ENCODE assay signal across 32 mouse cellular contexts in the genomic region with DNA sequence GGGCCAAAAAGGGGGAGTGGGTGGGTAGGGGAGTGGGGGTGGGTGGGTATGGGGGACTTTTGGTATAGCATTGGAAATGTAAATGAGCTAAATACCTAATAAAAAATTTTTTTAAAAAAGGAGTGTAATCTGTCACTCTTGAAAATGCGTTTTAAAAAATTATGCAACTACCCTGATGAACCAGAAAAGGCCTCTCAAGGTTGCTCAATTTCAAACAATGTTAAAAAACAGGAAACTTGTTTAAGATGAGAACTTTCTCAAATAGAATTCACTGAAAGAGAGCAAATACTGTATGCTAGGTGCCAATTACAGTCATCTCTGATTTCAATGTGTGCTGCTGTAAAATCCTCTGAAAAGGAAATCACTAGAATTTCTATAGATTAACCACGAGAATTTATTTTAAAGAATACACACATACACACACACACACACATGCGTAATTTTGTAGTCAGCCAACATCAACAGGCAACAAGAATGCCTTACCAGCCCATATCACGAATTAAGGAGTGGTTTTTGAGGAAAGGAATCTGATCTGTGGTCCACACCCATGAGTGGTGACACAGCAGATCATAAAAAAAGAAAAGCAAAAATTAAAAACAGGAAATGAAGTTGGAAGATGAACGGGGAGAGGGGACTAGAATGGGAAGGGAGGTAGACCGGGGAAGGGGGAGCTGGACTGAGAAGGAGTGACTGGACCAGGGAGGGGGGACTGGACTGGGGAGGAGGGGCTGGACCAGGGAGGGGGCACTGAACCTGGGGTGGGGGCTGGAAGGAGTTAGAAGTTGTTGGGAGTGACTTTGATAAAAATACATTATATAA. TPM values are rescaled to one million over a fixed set of nuclear protein-coding genes. Genes with fewer than 3 reads are reported as not detected.
DNase-seq lines count a peak whose midpoint lies in the region; ATAC-seq and TF ChIP-seq lines count a peak whose summit lies in the region.
"Had no signal": no experiment of that assay in that cellular context is flagged by ENCODE, and none has a peak within 500 bp of the region (broad histone marks: within the 10 kb centered on the region; RNA-seq: fewer than 3 reads in every experiment).

No protein-coding gene starts in this region.

- no peaks in the 10 kb centered on the region for H3K9me3 ChIP-seq in heart, embryonic 10.5 days
- H3K9me3 ChIP-seq in MEL (replicated peaks; ENCODE audit: insufficient read depth, low read length): no peaks in the 10 kb centered on the region
- H3K9me3 ChIP-seq: forebrain, embryonic 13.5 days; heart, embryonic 12.5 days; limb, embryonic 12.5 days; liver, embryonic 13.5 days; lung, embryonic 15.5 days; neural tube, embryonic 13.5 days had no signal

- no peak for ATAC-seq in CD4-positive, CD25-positive, alpha-beta regulatory T cell, adult 4 months
- ATAC-seq: forebrain, embryonic 13.5 days; inflammation-experienced regulatory T-cells, adult 6 months; midbrain, embryonic 16.5 days had no signal

- 80% methylated on average over 6 of the region's 6 CpGs for whole genome bisulfite sequencing in heart, embryonic 10.5 days
- 5% methylated on average over 6 of the region's 6 CpGs for WGBS in macrophage (ENCODE audit: missing documents)

- DNase-seq in heart, adult 11 months: peak; percentile 85
- no peak for DNase-seq in heart, embryonic 10.5 days (ENCODE audit: low spot score)
- DNase-seq in 3134 (ENCODE audit: extremely low read depth, insufficient read length, low spot score) (peak; percentile 32), MEL (ENCODE audit: low read depth, low spot score) (peak; percentile 24)
- no peak for DNase-seq in left cerebral cortex, adult 8-10 months (ENCODE audit: low spot score in 2 of 2)
- DNase-seq in neural tube, embryonic 10.5 days (ENCODE audit: extremely low spot score, low spot score): no peak
- DNase-seq: adrenal gland, postnatal 14 days; B cell, adult 2 months; cerebellum, adult 18-20 months; cerebellum, postnatal 10 days; gastrocnemius, postnatal 10 days; heart, adult 18-20 months; heart, postnatal 4 days; kidney, adult 11 months; kidney, postnatal 14 days; layer of hippocampus, adult 9-11 months; liver, embryonic 13.5 days; lung, postnatal 36 days; thymus, adult 2 months; thymus, postnatal 36 days had no signal

- H3K79me2 ChIP-seq in MEL (ENCODE audit: control insufficient read depth, insufficient read depth, low read length, poor library complexity) (no peaks in the 10 kb centered on the region), macrophage (ENCODE audit: inconsistent target) (no peaks in the 10 kb centered on the region)

- H3K4me3 ChIP-seq in heart, embryonic 10.5 days: no peak overlapping the region
- H3K4me3 ChIP-seq in MEL (ENCODE audit: control insufficient read depth in 1 of 2, insufficient read depth in 1 of 2, low read depth in 2 of 2, low read length in 2 of 2): no peak overlapping the region
- H3K4me3 ChIP-seq in macrophage (ENCODE audit: inconsistent target): no peak overlapping the region
- H3K4me3 ChIP-seq: forebrain, embryonic 13.5 days; heart, embryonic 12.5 days; limb, embryonic 12.5 days; liver, embryonic 13.5 days; lung, embryonic 15.5 days; myocyte; neural tube, embryonic 13.5 days had no signal

- no peak overlapping the region for H3K9ac ChIP-seq in MEL (ENCODE audit: control insufficient read depth, low read depth, low read length, poor library complexity, severe bottlenecking)
- H3K9ac ChIP-seq: forebrain, embryonic 13.5 days; heart, embryonic 12.5 days; hindbrain, embryonic 14.5 days; limb, embryonic 12.5 days; liver, embryonic 13.5 days; lung, embryonic 15.5 days; neural tube, embryonic 13.5 days had no signal

- no peak for TF ChIP-seq POLR2A in MEL (IDR thresholded peaks at IDR 0.05; ENCODE audit: control insufficient read depth in 1 of 2, insufficient read depth in 1 of 2, low read depth in 1 of 2, low read length in 2 of 2, poor library complexity in 1 of 2)

- no peaks in the 10 kb centered on the region for H3K27me3 ChIP-seq in heart, embryonic 10.5 days (ENCODE audit: insufficient read depth, poor library complexity, severe bottlenecking)
- H3K27me3 ChIP-seq in MEL (ENCODE audit: control insufficient read depth in 1 of 2, insufficient read depth in 2 of 2, low read length in 2 of 2): peaks cover 0 to 2% of the 10 kb centered on the region in 2 experiments; a peak in 1 of 4 replicates
- H3K27me3 ChIP-seq: CH12.LX; forebrain, embryonic 13.5 days; heart, embryonic 12.5 days; limb, embryonic 12.5 days; liver, embryonic 13.5 days; lung, embryonic 15.5 days; neural tube, embryonic 13.5 days had no signal

- TF ChIP-seq RAD21 in MEL (IDR thresholded peaks at IDR 0.05; ENCODE audit: low read depth, low read length): no peak

- no peaks in the 10 kb centered on the region for H3K4me1 ChIP-seq in heart, embryonic 10.5 days
- H3K4me1 ChIP-seq in MEL (ENCODE audit: control insufficient read depth in 1 of 2, insufficient read depth in 2 of 2, low read length in 2 of 2): no peaks in the 10 kb centered on the region; a peak in 1 of 4 replicates
- H3K4me1 ChIP-seq: forebrain, embryonic 13.5 days; heart, embryonic 12.5 days; lung, embryonic 15.5 days; neural tube, embryonic 13.5 days had no signal

- no peaks in the 10 kb centered on the region for H3K36me3 ChIP-seq in heart, embryonic 10.5 days
- no peaks in the 10 kb centered on the region for H3K36me3 ChIP-seq in MEL (ENCODE audit: control insufficient read depth in 1 of 2, insufficient read depth in 2 of 2, low read length in 2 of 2)
- no peaks in the 10 kb centered on the region for H3K36me3 ChIP-seq in macrophage (ENCODE audit: inconsistent target)
- H3K36me3 ChIP-seq: heart, embryonic 12.5 days; limb, embryonic 12.5 days; liver, embryonic 13.5 days; lung, embryonic 15.5 days; neural tube, embryonic 13.5 days had no signal

- TF ChIP-seq EP300 in MEL (IDR thresholded peaks at IDR 0.05; ENCODE audit: low read depth in 1 of 2, low read length in 2 of 2): no peak

- no peak overlapping the region for H3K27ac ChIP-seq in heart, embryonic 10.5 days
- H3K27ac ChIP-seq in MEL (ENCODE audit: control insufficient read depth, low read depth, low read length): no peak overlapping the region
- H3K27ac ChIP-seq in macrophage: peak overlapping the region; percentile 82
- H3K27ac ChIP-seq: forebrain, embryonic 13.5 days; hindbrain, embryonic 14.5 days; limb, embryonic 12.5 days; liver, embryonic 13.5 days; lung, embryonic 15.5 days; neural tube, embryonic 13.5 days had no signal

- no peak for TF ChIP-seq CTCF in MEL (IDR thresholded peaks at IDR 0.05 in 2 of 3, conservative IDR thresholded peaks at IDR 0.05 in 1 of 3; ENCODE audit: control insufficient read depth in 1 of 3, insufficient read depth in 1 of 3, low read depth in 2 of 3, low read length in 3 of 3, poor library complexity in 1 of 3, severe bottlenecking in 1 of 3)

TF ChIP-seq in MEL, 35 proteins besides CTCF, POLR2A, EP300 and RAD21:
- TF ChIP-seq ZKSCAN1 (IDR thresholded peaks at IDR 0.05; ENCODE audit: low read depth, low read length) (no peak), ZC3H11A (IDR thresholded peaks at IDR 0.05; ENCODE audit: low read depth, low read length) (no peak), MYB (IDR thresholded peaks at IDR 0.05; ENCODE audit: low read depth, low read length) (no peak), UBTF (IDR thresholded peaks at IDR 0.05; ENCODE audit: borderline replicate concordance, insufficient read depth, low read depth, low read length) (no peak), BHLHE40 (IDR thresholded peaks at IDR 0.05; ENCODE audit: borderline replicate concordance, low read depth, low read length) (no peak), POLR2AphosphoS5 (IDR thresholded peaks at IDR 0.05; ENCODE audit: borderline replicate concordance, low read depth, low read length) (no peak), ZMIZ1 (IDR thresholded peaks at IDR 0.05; ENCODE audit: low read depth, low read length) (no peak), TBP (IDR thresholded peaks at IDR 0.05; ENCODE audit: low read depth, low read length) (no peak), HCFC1 (IDR thresholded peaks at IDR 0.05; ENCODE audit: low read depth, low read length) (no peak), TAL1 (IDR thresholded peaks at IDR 0.05; ENCODE audit: low read length) (no peak), MXI1 (IDR thresholded peaks at IDR 0.05; ENCODE audit: low read depth, low read length) (no peak), POLR2AphosphoS2 (IDR thresholded peaks at IDR 0.05; ENCODE audit: low read length) (no peak), MAX (IDR thresholded peaks at IDR 0.05; ENCODE audit: low read length) (no peak), CHD2 (IDR thresholded peaks at IDR 0.05; ENCODE audit: low read length) (no peak), RCOR1 (IDR thresholded peaks at IDR 0.05; ENCODE audit: low read depth, low read length) (no peak), MYC (IDR thresholded peaks at IDR 0.05; ENCODE audit: low read depth, low read length) (no peak), GATA1 (IDR thresholded peaks at IDR 0.05; ENCODE audit: low read depth, low read length) (no peak)
TF ChIP-seq in MEL: peak in this region for 0.

RNA-seq across cellular contexts. Expression of gene Nxpe2, which starts 57.2 kb away (rescaled TPM):
- polyA plus RNA-seq in heart, embryonic 10.5 days (2016; fragmentation: Nextera tagmentation; extraction: Ambion mirVana): 2.3 and 2.9 TPM in 2 replicates
- 3.3 and 3.5 TPM in 2 replicates for total RNA-seq in MEL (2012; rRNA removed)
- polyA plus RNA-seq in MEL (2012; ENCODE audit: insufficient read depth in 1 of 2, insufficient read length in 2 of 2, low read depth in 1 of 2, low replicate concordance in 2 of 2, missing spikeins in 1 of 2) (1 to 10 TPM in 1 of 2 experiments, not detected in 1; 3.1 TPM), macrophage (2018) (not detected in 3 replicates)
- not detected for total RNA-seq in macrophage (2018; cell fraction: chromatin; rRNA removed)
- under 1 TPM in 2 of 26 experiments, not detected in 24; 0.07 to 0.28 TPM for total RNA-seq in macrophage (2018; cell fraction: cytosol; rRNA removed)
- not detected for total RNA-seq in macrophage (2018; cell fraction: nucleus; rRNA removed)
- polyA plus RNA-seq in CD4-positive, CD25-positive, alpha-beta regulatory T cell, adult 4 months (2017; shearing (Covaris generic)): under 1 TPM; 0.09 to 0.57 TPM
- total RNA-seq in left cerebral cortex, adult 8-10 months (2022): under 1 TPM; 0.41 to 0.93 (median 0.71) TPM
- polyA plus RNA-seq: myocyte had no signal

Comparison
In these comparisons a context has a peak if more than half of its experiments do, and no peak if none do; other contexts are left out.
1. DNase-seq: peak in heart, adult 11 months (single experiment), 3134 (single experiment) and MEL (single experiment); none in heart, embryonic 10.5 days (single experiment), left cerebral cortex, adult 8-10 months (0 of 2) and neural tube, embryonic 10.5 days (single experiment).